28 mouse cellular contexts compared by ENCODE assay signal in the genomic region with DNA sequence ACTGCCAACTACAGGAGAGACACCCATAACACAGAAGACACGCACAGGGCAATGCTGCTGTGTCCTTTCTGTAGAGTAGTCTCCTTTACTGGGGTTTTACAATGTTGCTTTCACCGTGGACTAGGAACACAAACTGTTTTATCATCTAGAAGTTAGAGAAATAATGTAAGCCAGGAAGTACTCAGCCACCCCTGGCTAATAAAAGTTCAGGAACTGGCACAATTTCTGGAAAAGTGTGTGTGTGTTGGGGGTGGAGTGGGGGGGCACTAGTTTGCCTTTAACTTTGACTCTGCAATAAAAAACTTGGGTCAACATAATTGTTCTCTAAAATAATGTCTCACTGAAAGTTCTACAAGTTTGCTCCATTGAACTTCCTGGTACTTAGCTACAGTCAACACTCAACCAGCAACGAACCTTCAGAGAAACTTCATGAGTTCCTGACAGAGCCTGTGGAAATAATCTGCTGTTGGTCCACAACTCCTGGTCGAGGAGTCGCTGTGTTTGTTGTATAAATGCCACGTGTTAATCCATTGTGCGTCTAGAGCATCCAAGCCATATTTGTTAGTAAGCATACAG. TPM values are rescaled to one million over a fixed set of nuclear protein-coding genes. Genes with fewer than 3 reads are reported as not detected.
A peak's percentile ranks its signal among the peaks of the same experiment; 100 is the strongest.
DNase-seq lines count a peak whose midpoint lies in the region; ATAC-seq and TF ChIP-seq lines count a peak whose summit lies in the region.
"Had no signal": no experiment of that assay in that cellular context is flagged by ENCODE, and none has a peak within 500 bp of the region (broad histone marks: within the 10 kb centered on the region; RNA-seq: fewer than 3 reads in every experiment).

No protein-coding gene starts in this region.

- WGBS in heart, adult 2 months = 80% methylated on average over 7 of the region's 7 CpGs
- WGBS in lung, embryonic 16.5 days = 51% methylated on average over 7 of the region's 7 CpGs
- 62% methylated on average over 7 of the region's 7 CpGs for WGBS in lung, adult 2 months
- 87% methylated on average over 7 of the region's 7 CpGs for WGBS in midbrain, embryonic 11.5 days
- 90% methylated on average over 7 of the region's 7 CpGs for WGBS in midbrain, embryonic 13.5 days
- WGBS in small intestine, adult 2 months = 35% methylated on average over 7 of the region's 7 CpGs

- no peak for TF ChIP-seq EP300 in heart, adult 2 months (IDR thresholded peaks at IDR 0.05; ENCODE audit: insufficient read depth, low read depth, low read length)

- H3K9me3 ChIP-seq in lung, embryonic 16.5 days (ENCODE audit: control insufficient read depth, low read length) = no peaks in the 10 kb centered on the region
- no peaks in the 10 kb centered on the region for H3K9me3 ChIP-seq in midbrain, embryonic 11.5 days (ENCODE audit: control insufficient read depth, low read length)
- no peaks in the 10 kb centered on the region for H3K9me3 ChIP-seq in midbrain, embryonic 13.5 days
- H3K9me3 ChIP-seq: embryonic facial prominence, embryonic 10.5 days; embryonic facial prominence, embryonic 13.5 days; forebrain, embryonic 12.5 days; forebrain, embryonic 15.5 days; heart, embryonic 12.5 days; heart, embryonic 15.5 days; hindbrain, embryonic 10.5 days; hindbrain, embryonic 13.5 days had no signal

- TF ChIP-seq CTCF in heart, adult 2 months (IDR thresholded peaks at IDR 0.05) = no peak
- TF ChIP-seq CTCF in lung, adult 2 months (IDR thresholded peaks at IDR 0.05; ENCODE audit: insufficient read depth, low read length) = no peak
- no peak for TF ChIP-seq CTCF in small intestine, adult 2 months (IDR thresholded peaks at IDR 0.05; ENCODE audit: extremely low read depth, insufficient read length, insufficient replicate concordance, low read depth, low read length)

- H3K27me3 ChIP-seq in heart, adult 2 months (ENCODE audit: control insufficient read depth, insufficient read depth, low read length) = no peaks in the 10 kb centered on the region
- no peaks in the 10 kb centered on the region for H3K27me3 ChIP-seq in lung, embryonic 16.5 days (ENCODE audit: control insufficient read depth, insufficient read depth, low read depth, low read length)
- no peaks in the 10 kb centered on the region for H3K27me3 ChIP-seq in midbrain, embryonic 11.5 days (ENCODE audit: control insufficient read depth, insufficient read depth, low read length)
- peaks cover 4% of the 10 kb centered on the region; the same call in 1 of the 2 replicates for H3K27me3 ChIP-seq in midbrain, embryonic 13.5 days
- H3K27me3 ChIP-seq in small intestine, adult 2 months (ENCODE audit: control insufficient read depth, insufficient read depth, low read length) = no peaks in the 10 kb centered on the region
- H3K27me3 ChIP-seq: embryonic facial prominence, embryonic 13.5 days; forebrain, embryonic 12.5 days; forebrain, embryonic 15.5 days; heart, embryonic 12.5 days; heart, embryonic 15.5 days; hindbrain, embryonic 13.5 days had no signal

- TF ChIP-seq POLR2A in heart, adult 2 months (IDR thresholded peaks at IDR 0.05; ENCODE audit: insufficient read depth, low read depth, low read length) = no peak
- TF ChIP-seq POLR2A in lung, adult 2 months (IDR thresholded peaks at IDR 0.05; ENCODE audit: borderline replicate concordance, extremely low read depth, low read depth, low read length) = no peak
- TF ChIP-seq POLR2A in small intestine, adult 2 months (IDR thresholded peaks at IDR 0.05; ENCODE audit: low read depth, low read length) = no peak

- peak; percentile 54; the same call in 1 of the 2 replicates for ATAC-seq in lung, embryonic 16.5 days (ENCODE audit: low read depth)
- no peak for ATAC-seq in midbrain, embryonic 11.5 days (ENCODE audit: low FRiP score)
- ATAC-seq in midbrain, embryonic 13.5 days = no peak
- ATAC-seq: activated CD4-positive, CD25-positive, alpha-beta regulatory T cell, adult 4 months; forebrain, embryonic 15.5 days had no signal

- no peaks in the 10 kb centered on the region for H3K79me2 ChIP-seq in heart, adult 2 months (replicated peaks; ENCODE audit: control insufficient read depth, insufficient read depth, low read length)

- H3K9ac ChIP-seq in heart, adult 2 months (ENCODE audit: low read depth, low read length) = no peak overlapping the region
- H3K9ac ChIP-seq in lung, embryonic 16.5 days (ENCODE audit: low read length) = no peak overlapping the region
- H3K9ac ChIP-seq in midbrain, embryonic 11.5 days (ENCODE audit: low read length) = no peak overlapping the region
- H3K9ac ChIP-seq in midbrain, embryonic 13.5 days (replicated peaks) = no peak overlapping the region
- H3K9ac ChIP-seq: embryonic facial prominence, embryonic 13.5 days; forebrain, embryonic 12.5 days; forebrain, embryonic 15.5 days; heart, embryonic 12.5 days; heart, embryonic 15.5 days; hindbrain, embryonic 13.5 days had no signal

- no peak overlapping the region for H3K4me3 ChIP-seq in heart, adult 2 months
- no peak overlapping the region for H3K4me3 ChIP-seq in lung, embryonic 16.5 days (ENCODE audit: low read length)
- no peak overlapping the region for H3K4me3 ChIP-seq in lung, adult 2 months (replicated peaks; ENCODE audit: extremely low read depth, low read depth, low read length)
- H3K4me3 ChIP-seq in midbrain, embryonic 11.5 days (ENCODE audit: low read depth, low read length) = no peak overlapping the region
- H3K4me3 ChIP-seq in midbrain, embryonic 13.5 days (replicated peaks) = no peak overlapping the region
- no peak overlapping the region for H3K4me3 ChIP-seq in small intestine, adult 2 months (ENCODE audit: low read depth, low read length)
- H3K4me3 ChIP-seq: embryonic facial prominence, embryonic 10.5 days; embryonic facial prominence, embryonic 13.5 days; erythroblast, embryonic 14.5 days; forebrain, embryonic 12.5 days; forebrain, embryonic 15.5 days; heart, embryonic 12.5 days; heart, embryonic 15.5 days; hindbrain, embryonic 10.5 days; hindbrain, embryonic 13.5 days had no signal

- H3K36me3 ChIP-seq in heart, adult 2 months (ENCODE audit: control insufficient read depth, insufficient read depth, low read length) = no peaks in the 10 kb centered on the region
- no peaks in the 10 kb centered on the region for H3K36me3 ChIP-seq in lung, embryonic 16.5 days (ENCODE audit: control insufficient read depth, insufficient read depth, low read length)
- no peaks in the 10 kb centered on the region for H3K36me3 ChIP-seq in midbrain, embryonic 11.5 days (ENCODE audit: control insufficient read depth, insufficient read depth, low read length)
- H3K36me3 ChIP-seq in midbrain, embryonic 13.5 days = no peaks in the 10 kb centered on the region
- H3K36me3 ChIP-seq in small intestine, adult 2 months (ENCODE audit: control insufficient read depth, insufficient read depth, low read length) = no peaks in the 10 kb centered on the region
- H3K36me3 ChIP-seq: embryonic facial prominence, embryonic 10.5 days; embryonic facial prominence, embryonic 13.5 days; forebrain, embryonic 12.5 days; forebrain, embryonic 15.5 days; heart, embryonic 12.5 days; heart, embryonic 15.5 days; hindbrain, embryonic 10.5 days; hindbrain, embryonic 13.5 days had no signal

- intact Hi-C loops in heart, adult 2 months (cut with DNase I) = loop anchor here (10.0 kb wide), 1 partner anchor 156 kb away; a partner anchor contains a TSS

- no peak overlapping the region for H3K4me2 ChIP-seq in lung, embryonic 16.5 days (ENCODE audit: low read depth, low read length)
- no peak overlapping the region for H3K4me2 ChIP-seq in midbrain, embryonic 11.5 days
- no peak overlapping the region for H3K4me2 ChIP-seq in midbrain, embryonic 13.5 days (replicated peaks)
- H3K4me2 ChIP-seq: embryonic facial prominence, embryonic 13.5 days; forebrain, embryonic 12.5 days; forebrain, embryonic 15.5 days; heart, embryonic 12.5 days; heart, embryonic 15.5 days; hindbrain, embryonic 13.5 days had no signal

- DNase-seq in heart, adult 11 months = peak; percentile 59
- no peak for DNase-seq in heart, adult 2 months
- DNase-seq in lung, adult 2 months = no peak
- DNase-seq in midbrain, embryonic 11.5 days (ENCODE audit: low spot score, missing footprints) = peak; percentile 70
- no peak for DNase-seq in urinary bladder, postnatal 10 days (ENCODE audit: low spot score)
- DNase-seq: adrenal gland, adult 8-10 months; adrenal gland, postnatal 25 days; cerebellum, adult 11-12 months; cerebellum, adult 8-10 months; cerebellum, postnatal 10 days; cerebellum, postnatal 36 days; embryo, embryonic 11 days; gastrocnemius, postnatal 36 days; heart, postnatal 10 days; heart, postnatal 36 days had no signal

- no peak overlapping the region for H3K27ac ChIP-seq in heart, adult 2 months
- H3K27ac ChIP-seq in lung, embryonic 16.5 days (ENCODE audit: low read length) = peak overlapping the region; percentile 76
- H3K27ac ChIP-seq in midbrain, embryonic 11.5 days (ENCODE audit: low read depth, low read length) = no peak overlapping the region
- H3K27ac ChIP-seq in midbrain, embryonic 13.5 days = no peak overlapping the region
- H3K27ac ChIP-seq in small intestine, adult 2 months (ENCODE audit: insufficient read depth, low read depth, low read length) = peak overlapping the region; percentile 17; the same call in 1 of the 2 replicates
- H3K27ac ChIP-seq: embryonic facial prominence, embryonic 10.5 days; embryonic facial prominence, embryonic 13.5 days; forebrain, embryonic 12.5 days; forebrain, embryonic 15.5 days; heart, embryonic 15.5 days; hindbrain, embryonic 10.5 days; hindbrain, embryonic 13.5 days had no signal

- peaks cover 2% of the 10 kb centered on the region for H3K4me1 ChIP-seq in heart, adult 2 months (ENCODE audit: control insufficient read depth, insufficient read depth, low read length)
- H3K4me1 ChIP-seq in lung, embryonic 16.5 days (replicated peaks; ENCODE audit: control insufficient read depth, insufficient read depth, low read length) = no peaks in the 10 kb centered on the region; the same call in 1 of the 2 replicates
- H3K4me1 ChIP-seq in lung, adult 2 months (ENCODE audit: control insufficient read depth, insufficient read depth, low read length) = peaks cover 3% of the 10 kb centered on the region
- H3K4me1 ChIP-seq in midbrain, embryonic 11.5 days (ENCODE audit: control insufficient read depth, insufficient read depth, low read length) = no peaks in the 10 kb centered on the region
- H3K4me1 ChIP-seq in midbrain, embryonic 13.5 days (replicated peaks) = no peaks in the 10 kb centered on the region
- no peaks in the 10 kb centered on the region; the same call in 1 of the 2 replicates for H3K4me1 ChIP-seq in small intestine, adult 2 months (ENCODE audit: control insufficient read depth, insufficient read depth, insufficient read length, low read length)
- H3K4me1 ChIP-seq: embryonic facial prominence, embryonic 13.5 days; forebrain, embryonic 12.5 days; forebrain, embryonic 15.5 days; heart, embryonic 12.5 days; hindbrain, embryonic 10.5 days; hindbrain, embryonic 13.5 days had no signal

RNA-seq across cellular contexts. Expression of a gene that starts 5.5 kb away (rescaled TPM):
- 10 to 100 TPM; 24.5 to 27.7 TPM for total RNA-seq in heart, adult 2 months (2021)
- 12.9 and 17.8 TPM in 2 replicates for polyA plus RNA-seq in heart, adult 2 months (2012; rRNA removed)
- 47.9 TPM in 2 replicates for polyA plus RNA-seq in lung, embryonic 16.5 days (2015; fragmentation: Nextera tagmentation; extraction: Ambion mirVana)
- polyA plus RNA-seq in lung, adult 2 months (2012; rRNA removed) = 23.9 and 31.4 TPM in 2 replicates
- polyA plus RNA-seq in midbrain, embryonic 11.5 days (2014; fragmentation: Nextera tagmentation; extraction: Ambion mirVana) = 15.1 and 18.1 TPM in 2 replicates
- 20.4 and 21.3 TPM in 2 replicates for polyA plus RNA-seq in midbrain, embryonic 13.5 days (2015; fragmentation: Nextera tagmentation; extraction: Ambion mirVana)
- polyA plus RNA-seq in small intestine, adult 2 months (2012; rRNA removed) = 26.9 and 40.6 TPM in 2 replicates

Comparison
In these comparisons a context has a peak if more than half of its experiments do, and no peak if none do; other contexts are left out.
1. DNase-seq: peak in heart, adult 11 months (single experiment) and midbrain, embryonic 11.5 days (single experiment); none in heart, adult 2 months (0 of 2), lung, adult 2 months (single experiment) and urinary bladder, postnatal 10 days (single experiment).
2. H3K27ac ChIP-seq: peak in lung, embryonic 16.5 days (single experiment) and small intestine, adult 2 months (single experiment); none in heart, adult 2 months (single experiment), midbrain, embryonic 11.5 days (single experiment) and midbrain, embryonic 13.5 days (single experiment).